Mouse (Mus musculus): Measurements from ENCODE around the gene Tbx15. TPM values are rescaled to one million over a fixed set of nuclear protein-coding genes. Genes with fewer than 3 reads are reported as not detected.

Gene Tbx15
- polyA plus RNA-seq (2015; fragmentation: Nextera tagmentation; extraction: Ambion mirVana), result 0.36 and 0.64 TPM in 2 replicates

- Histone ChIP-seq H3K9me3 (replicated peaks) (no peaks in the 10 kb centered on the region), H3K36me3 (no peaks in the 10 kb centered on the region), H3K4me2 (peak within 1 kb of the TSS; percentile 52), H3K27ac (no peak within 1 kb of the TSS), H3K4me3 (replicated peaks) (peak within 1 kb of the TSS; percentile 27), H3K9ac (no peak within 1 kb of the TSS), H3K4me1 (peaks cover 17% of the 10 kb centered on the region), H3K27me3 (peaks cover 98% of the 10 kb centered on the region)
- ATAC-seq (replicated peaks; ENCODE audit: low FRiP score), result peak; percentile 61; the same call in 1 of the 2 replicates
- under 1% methylated on average over 20 of the region's 20 CpGs for WGBS
Measured at GRCm38 (mm10) chr3:99240213-99240720, at the start of gene Tbx15. TSS of gene Tbx15 (plus strand) at chr3:99240381.

- no peak overlapping the region for H3K9ac ChIP-seq
- WGBS, result 88% methylated on average over 4 of the region's 4 CpGs
- H3K4me3 ChIP-seq (replicated peaks), result no peak overlapping the region
- no peak for ATAC-seq (replicated peaks; ENCODE audit: low FRiP score)
- no peak overlapping the region for H3K27ac ChIP-seq
- H3K4me2 ChIP-seq, result no peak overlapping the region
- no peaks in the 10 kb centered on the region for H3K27me3 ChIP-seq
- H3K4me1 ChIP-seq, result no peaks in the 10 kb centered on the region
- no peaks in the 10 kb centered on the region for H3K9me3 ChIP-seq (replicated peaks)
- 0 out of 2 replicates have a peak, but pooled peaks cover 5% of the 10 kb centered on the region for H3K36me3 ChIP-seq
Measured at GRCm38 (mm10) chr3:99193576-99193975, 46.6 kb upstream of the Tbx15 start.

- ATAC-seq (replicated peaks; ENCODE audit: low FRiP score), result no peak
- no peaks in the 10 kb centered on the region for H3K9me3 ChIP-seq (replicated peaks)
- H3K27ac ChIP-seq, result no peak overlapping the region
- H3K4me1 ChIP-seq, result no peaks in the 10 kb centered on the region
- H3K4me2 ChIP-seq, result no peak overlapping the region
- H3K36me3 ChIP-seq, result peaks cover 6% of the 10 kb centered on the region
- no peaks in the 10 kb centered on the region for H3K27me3 ChIP-seq
- H3K9ac ChIP-seq, result no peak overlapping the region
- no peak overlapping the region for H3K4me3 ChIP-seq (replicated peaks)
Measured at GRCm38 (mm10) chr3:99203331-99203730, 36.9 kb upstream of the Tbx15 start.

GRCm38 (mm10) chr3:99208416-99208815 lies 31.8 kb upstream of the Tbx15 start:
- ATAC-seq (replicated peaks; ENCODE audit: low FRiP score), result no peak
- no peaks in the 10 kb centered on the region for H3K4me1 ChIP-seq
- H3K4me3 ChIP-seq (replicated peaks), result no peak overlapping the region
- no peaks in the 10 kb centered on the region for H3K36me3 ChIP-seq
- 24% methylated on average over 1 of the region's 1 CpGs for WGBS
- H3K27ac ChIP-seq, result no peak overlapping the region
- no peaks in the 10 kb centered on the region for H3K27me3 ChIP-seq
- H3K9me3 ChIP-seq (replicated peaks), result no peaks in the 10 kb centered on the region
- H3K9ac ChIP-seq, result no peak overlapping the region
- no peak overlapping the region for H3K4me2 ChIP-seq

GRCm38 (mm10) chr3:99211105-99211698 lies 29.0 kb upstream of the Tbx15 start:
- Histone ChIP-seq H3K9me3 (replicated peaks) (no peaks in the 10 kb centered on the region), H3K27me3 (no peaks in the 10 kb centered on the region), H3K4me1 (no peaks in the 10 kb centered on the region), H3K4me3 (replicated peaks) (no peak overlapping the region), H3K36me3 (0 out of 2 replicates have a peak, but pooled peaks cover 2% of the 10 kb centered on the region), H3K4me2 (no peak overlapping the region), H3K9ac (no peak overlapping the region), H3K27ac (no peak overlapping the region)
- 32% methylated on average over 14 of the region's 14 CpGs for WGBS
- no peak for ATAC-seq (replicated peaks; ENCODE audit: low FRiP score)

GRCm38 (mm10) chr3:99227807-99228206 lies 12.4 kb upstream of the Tbx15 start:
- no peak overlapping the region for H3K27ac ChIP-seq
- H3K4me2 ChIP-seq, result no peak overlapping the region
- H3K4me3 ChIP-seq (replicated peaks), result no peak overlapping the region
- WGBS, result 81% methylated on average over 2 of the region's 2 CpGs
- no peak for ATAC-seq (replicated peaks; ENCODE audit: low FRiP score)
- no peaks in the 10 kb centered on the region for H3K4me1 ChIP-seq
- peaks cover 13% of the 10 kb centered on the region for H3K27me3 ChIP-seq
- H3K36me3 ChIP-seq, result no peaks in the 10 kb centered on the region
- no peaks in the 10 kb centered on the region for H3K9me3 ChIP-seq (replicated peaks)
- no peak overlapping the region for H3K9ac ChIP-seq

- H3K36me3 ChIP-seq, result no peaks in the 10 kb centered on the region
- ATAC-seq (replicated peaks; ENCODE audit: low FRiP score), result no peak
- 3% methylated on average over 20 of the region's 20 CpGs for WGBS
- H3K9me3 ChIP-seq (replicated peaks), result no peaks in the 10 kb centered on the region
- peak overlapping the region; percentile 25 for H3K4me3 ChIP-seq (replicated peaks)
- peak overlapping the region; percentile 48 for H3K4me2 ChIP-seq
- peaks cover 70% of the 10 kb centered on the region for H3K27me3 ChIP-seq
- H3K27ac ChIP-seq, result no peak overlapping the region
- H3K4me1 ChIP-seq, result peaks cover 19% of the 10 kb centered on the region; the same call in 1 of the 2 replicates
- no peak overlapping the region for H3K9ac ChIP-seq
Measured at GRCm38 (mm10) chr3:99233393-99234318, 6.5 kb upstream of the Tbx15 start.

GRCm38 (mm10) chr3:99234319-99234869 lies 5.8 kb upstream of the Tbx15 start:
- no peaks in the 10 kb centered on the region for H3K9me3 ChIP-seq (replicated peaks)
- peak overlapping the region; percentile 25 for H3K4me3 ChIP-seq (replicated peaks)
- no peaks in the 10 kb centered on the region for H3K36me3 ChIP-seq
- WGBS, result 3% methylated on average over 17 of the region's 17 CpGs
- no peak overlapping the region for H3K9ac ChIP-seq
- peaks cover 77% of the 10 kb centered on the region for H3K27me3 ChIP-seq
- ATAC-seq (replicated peaks; ENCODE audit: low FRiP score), result 0 out of 2 replicates have a peak, but pooled peaks have one; percentile 63
- H3K4me1 ChIP-seq, result peaks cover 19% of the 10 kb centered on the region; the same call in 1 of the 2 replicates
- H3K4me2 ChIP-seq, result peak overlapping the region; percentile 48
- H3K27ac ChIP-seq, result no peak overlapping the region

- Histone ChIP-seq H3K9me3 (replicated peaks) (no peaks in the 10 kb centered on the region), H3K4me2 (no peak overlapping the region), H3K4me1 (peaks cover 21% of the 10 kb centered on the region; the same call in 1 of the 2 replicates), H3K27ac (no peak overlapping the region), H3K9ac (no peak overlapping the region), H3K4me3 (replicated peaks) (no peak overlapping the region), H3K36me3 (no peaks in the 10 kb centered on the region), H3K27me3 (peaks cover 86% of the 10 kb centered on the region)
- no peak for ATAC-seq (replicated peaks; ENCODE audit: low FRiP score)
- WGBS, result 2% methylated on average over 23 of the region's 23 CpGs
Measured at GRCm38 (mm10) chr3:99235116-99235803, 4.9 kb upstream of the Tbx15 start.

GRCm38 (mm10) chr3:99235804-99236755 lies 4.1 kb upstream of the Tbx15 start:
- ATAC-seq (replicated peaks; ENCODE audit: low FRiP score), result no peak
- no peaks in the 10 kb centered on the region for H3K9me3 ChIP-seq (replicated peaks)
- H3K4me3 ChIP-seq (replicated peaks), result no peak overlapping the region
- no peak overlapping the region for H3K4me2 ChIP-seq
- H3K4me1 ChIP-seq, result peaks cover 28% of the 10 kb centered on the region
- no peaks in the 10 kb centered on the region for H3K36me3 ChIP-seq
- WGBS, result 4% methylated on average over 18 of the region's 18 CpGs
- no peak overlapping the region for H3K27ac ChIP-seq
- peaks cover 94% of the 10 kb centered on the region for H3K27me3 ChIP-seq
- no peak overlapping the region for H3K9ac ChIP-seq

- Histone ChIP-seq H3K4me1 (peaks cover 29% of the 10 kb centered on the region), H3K9ac (no peak overlapping the region), H3K27me3 (peaks cover 98% of the 10 kb centered on the region), H3K27ac (no peak overlapping the region), H3K4me2 (no peak overlapping the region), H3K36me3 (no peaks in the 10 kb centered on the region), H3K4me3 (replicated peaks) (no peak overlapping the region), H3K9me3 (replicated peaks) (no peaks in the 10 kb centered on the region)
- ATAC-seq (replicated peaks; ENCODE audit: low FRiP score), result no peak
- WGBS, result 4% methylated on average over 1 of the region's 1 CpGs
Measured at GRCm38 (mm10) chr3:99238691-99239090, 1.5 kb upstream of the Tbx15 start.
